Mouse (Mus musculus) lung, adult 2 months (tissue): Measurements from ENCODE around the gene Parvb.

Source experiments
- CTCF ChIP-seq: fragments of 200-500 bp; IDR thresholded peaks from 2 replicates; pipeline ENCODE4 v1.5.1; 2011; ENCODE audit warnings: mild to moderate bottlenecking, low read length, control low read depth; ENCODE audit not compliant: insufficient read depth
- POLR2A ChIP-seq: fragments of 200-500 bp; IDR thresholded peaks from 2 replicates; pipeline ENCODE4 v1.6.1; 2011; ENCODE audit warnings: low read depth, mild to moderate bottlenecking, control low read depth, low read length, borderline replicate concordance; ENCODE audit errors: extremely low read depth

DNA sequence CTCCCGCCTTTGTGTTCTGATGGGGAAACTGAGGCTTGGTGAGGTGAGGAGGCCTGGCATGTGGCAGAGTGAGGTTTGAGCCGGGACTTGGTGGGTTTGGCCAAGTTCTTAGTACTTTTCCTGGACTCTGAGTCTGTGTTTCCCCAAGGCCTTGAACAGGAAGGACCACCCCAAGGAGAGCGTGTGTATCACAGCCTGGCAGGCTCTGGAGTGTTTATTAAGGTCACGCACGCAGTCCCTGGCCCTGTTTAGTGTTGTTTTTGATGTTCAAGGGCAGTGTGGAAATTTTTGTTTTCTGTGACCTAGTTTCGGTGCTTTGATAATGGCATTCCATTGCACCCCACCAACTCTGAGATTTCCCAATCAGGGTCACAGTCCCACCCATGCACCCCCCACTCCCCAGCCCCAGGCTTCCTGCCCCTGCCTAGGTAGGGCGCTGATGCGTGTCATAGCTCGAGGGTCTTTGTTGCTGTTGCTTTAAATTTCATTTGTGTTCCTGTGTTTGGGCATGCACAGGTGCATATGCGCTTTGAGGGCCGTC, 35.9 kb downstream of the Parvb start:
- no peak for TF ChIP-seq POLR2A
- no peak for TF ChIP-seq CTCF
